Mouse (Mus musculus): ENCODE data around the gene Zxdb. TPM values are rescaled to one million over a fixed set of nuclear protein-coding genes. Genes with fewer than 3 reads are reported as not detected.
"Not testable (repeated sequence)": the region's sequence is repeated elsewhere in the genome, so short reads cannot be mapped to it uniquely, and the experiment has no call there.

The Zxdb gene
- 2.4 and 3.5 TPM in 2 replicates for polyA plus RNA-seq (2012; rRNA removed)

DNA sequence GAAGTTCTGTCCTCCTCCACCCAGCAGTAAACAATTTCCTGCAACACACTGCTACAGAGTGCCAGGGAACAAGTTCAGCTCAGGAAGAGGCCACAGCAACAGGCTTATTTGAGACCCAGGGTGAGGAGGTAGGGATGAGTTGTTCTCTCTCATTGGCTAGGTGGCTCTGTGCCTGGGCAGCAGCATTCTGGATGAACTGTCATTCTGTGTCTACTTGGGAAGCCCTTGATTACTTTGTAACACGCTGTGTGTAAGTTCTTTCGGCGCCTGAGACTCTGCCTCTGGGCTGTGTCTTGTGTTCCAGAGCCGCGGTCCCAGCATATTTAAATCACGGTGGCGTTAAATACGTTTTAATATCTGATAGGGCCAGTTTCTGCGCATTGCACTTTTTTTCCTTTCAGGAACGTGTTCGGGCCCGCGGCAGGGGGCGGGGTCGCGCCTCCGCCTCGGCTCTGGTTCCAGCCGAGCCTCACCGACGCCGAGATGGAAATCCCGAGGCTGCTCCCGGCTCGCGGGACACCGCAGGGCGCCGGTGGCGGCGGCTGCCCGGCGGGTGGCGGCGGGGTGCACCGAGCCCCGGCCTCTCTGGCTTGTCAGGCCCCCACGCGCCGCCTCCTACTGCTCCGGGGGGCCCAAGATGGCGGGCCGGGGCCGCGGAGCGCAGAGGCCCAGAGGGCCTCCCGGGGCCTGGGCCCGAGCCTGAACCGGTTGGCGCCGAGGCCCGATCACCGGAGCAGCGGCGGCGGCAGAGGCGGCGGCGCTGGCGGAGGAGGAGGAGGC, at the start of gene Zxdb:
Gene Zxdb, plus strand, starts transcription at position 378 of the 780 bp plus-strand sequence.
- no CpG with 5 or more reads among the region's 60 CpGs for WGBS
- DNase-seq (ENCODE audit: low read depth, low spot score), result not testable (repeated sequence)

DNA sequence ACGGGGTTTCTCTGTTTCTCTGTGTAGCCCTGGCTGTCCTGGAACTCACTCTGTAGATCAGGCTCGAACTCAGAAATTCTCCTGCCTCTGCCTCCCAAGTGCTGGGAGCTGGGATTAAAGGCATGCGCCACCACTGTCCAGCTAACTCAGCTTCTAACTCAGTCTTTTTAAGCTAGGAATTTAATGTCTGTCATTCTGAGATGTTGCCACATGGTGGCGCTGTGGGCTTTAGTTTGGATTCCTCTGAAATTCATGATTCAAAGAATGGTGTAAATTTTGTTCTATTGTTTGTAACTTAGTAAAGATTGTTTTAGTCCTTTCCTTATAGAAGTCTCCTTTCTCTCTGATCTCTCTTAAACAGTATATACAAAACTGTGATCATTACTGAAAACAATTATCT, 49.4 kb upstream of the Zxdb start:
- 38% methylated on average over 4 of the region's 4 CpGs for WGBS
- DNase-seq (ENCODE audit: low read depth, low spot score), result no peak

DNA sequence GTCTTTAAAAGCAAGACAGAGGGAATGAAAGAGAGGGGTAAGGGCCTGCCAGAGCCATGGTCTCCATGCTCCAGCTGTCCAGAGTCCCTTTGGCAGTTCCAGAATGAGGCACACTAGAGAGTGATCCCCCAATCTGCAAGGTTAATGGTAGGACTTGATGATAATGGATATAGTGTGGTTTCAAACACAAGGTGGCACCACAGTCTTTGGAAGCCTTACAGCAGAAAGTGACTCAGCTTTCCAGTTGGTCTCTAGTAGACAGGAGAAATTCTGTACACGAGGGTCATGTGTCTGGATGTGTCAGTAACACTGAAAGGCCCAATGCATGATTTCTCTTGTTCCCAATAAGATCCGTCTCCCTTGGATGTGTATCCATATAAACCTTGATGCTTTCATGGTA, 42.8 kb upstream of the Zxdb start:
- DNase-seq (ENCODE audit: low read depth, low spot score), result not testable (repeated sequence)
- WGBS, result no CpG with 5 or more reads among the region's 2 CpGs

DNA sequence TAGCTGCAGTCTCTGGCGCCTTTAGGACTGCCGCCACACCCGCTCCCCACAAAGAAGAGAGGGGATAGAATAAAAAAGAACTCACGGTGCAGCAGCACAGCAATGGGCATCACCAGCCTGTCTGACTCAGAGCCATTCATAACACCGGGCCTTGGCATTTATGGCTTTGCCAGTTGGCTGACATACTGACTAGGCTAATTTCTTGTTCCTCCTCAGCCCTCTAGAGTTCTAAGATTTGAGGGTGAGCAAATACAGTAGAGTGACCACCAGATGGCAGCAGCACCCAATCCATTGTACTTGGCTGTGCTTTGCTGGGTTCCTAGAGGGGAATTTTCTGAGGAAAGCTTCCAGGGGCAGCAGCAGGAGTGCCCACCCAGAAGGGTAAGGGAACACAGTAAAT, 34.8 kb upstream of the Zxdb start:
- WGBS, result 73% methylated on average over 5 of the region's 5 CpGs

GRCm38 (mm10) chrX:94706676-94707075, 17.7 kb upstream of the Zxdb start:
- 74% methylated on average over 7 of the region's 7 CpGs for WGBS
- DNase-seq (ENCODE audit: low read depth, low spot score), result not testable (repeated sequence)

More for the DNA sequence above, 34.8 kb upstream of the Zxdb start:
- DNase-seq (ENCODE audit: low read depth, low spot score), result not testable (repeated sequence)

GRCm38 (mm10) chrX:94709752-94710151, 14.6 kb upstream of the Zxdb start:
- DNase-seq (ENCODE audit: low read depth, low spot score), result not testable (repeated sequence)
- WGBS, result no CpG with 5 or more reads among the region's 3 CpGs

- DNase-seq (ENCODE audit: low read depth, low spot score), result not testable (repeated sequence)
- WGBS, result 68% methylated on average over 36 of the region's 102 CpGs
These were observed 702 bp downstream of the Zxdb start for GRCm38 (mm10) chrX:94724972-94725569.

- not testable (repeated sequence) for DNase-seq (ENCODE audit: low read depth, low spot score)
- no CpG with 5 or more reads among the region's 41 CpGs for WGBS
These were observed 1.3 kb downstream of the Zxdb start for GRCm38 (mm10) chrX:94725627-94726083.

DNA sequence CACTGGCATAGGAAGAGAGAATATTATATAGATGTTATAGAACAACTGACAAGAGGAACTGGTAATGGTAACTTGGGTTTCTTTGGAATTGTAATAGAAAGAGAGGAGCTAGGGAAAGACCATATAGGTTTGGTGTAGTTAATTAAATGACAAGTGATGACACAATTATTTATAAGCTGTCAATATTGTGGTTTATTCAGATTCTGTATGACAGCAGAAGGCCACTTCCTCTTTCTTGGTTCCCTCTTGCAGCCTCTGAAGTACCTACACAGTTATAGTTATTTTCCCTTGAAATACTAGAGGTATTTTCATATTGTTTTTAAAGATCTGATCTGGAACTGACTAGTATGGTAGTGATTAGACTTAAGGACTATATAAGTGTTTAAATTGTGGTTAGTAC, 7.2 kb downstream of the Zxdb start:
- DNase-seq (ENCODE audit: low read depth, low spot score), result no peak

GRCm38 (mm10) chrX:94753733-94754132, 29.4 kb downstream of the Zxdb start:
- 79% methylated on average over 5 of the region's 5 CpGs for WGBS
- no peak for DNase-seq (ENCODE audit: low read depth, low spot score)

- WGBS, result 11% methylated on average over 1 of the region's 1 CpGs
- DNase-seq (ENCODE audit: low read depth, low spot score), result no peak
These were observed 35.6 kb downstream of the Zxdb start for GRCm38 (mm10) chrX:94759959-94760358.

- WGBS, result 96% methylated on average over 34 of the region's 34 CpGs
- no peak for DNase-seq (ENCODE audit: low read depth, low spot score)
These were observed 49.5 kb downstream of the Zxdb start for GRCm38 (mm10) chrX:94773876-94774275.

Other genes starting within 250 kb of the Zxdb start
- 50.7 and 50.9 TPM in 2 replicates for gene Maged1, start 182.4 kb upstream of the Zxdb start, polyA plus RNA-seq (2012; rRNA removed)
- gene Gspt2, start 88.5 kb upstream of the Zxdb start, polyA plus RNA-seq (2012; rRNA removed), result 0.27 and 0.32 TPM in 2 replicates

All from large intestine, adult 2 months (tissue).